In the genomic region with DNA sequence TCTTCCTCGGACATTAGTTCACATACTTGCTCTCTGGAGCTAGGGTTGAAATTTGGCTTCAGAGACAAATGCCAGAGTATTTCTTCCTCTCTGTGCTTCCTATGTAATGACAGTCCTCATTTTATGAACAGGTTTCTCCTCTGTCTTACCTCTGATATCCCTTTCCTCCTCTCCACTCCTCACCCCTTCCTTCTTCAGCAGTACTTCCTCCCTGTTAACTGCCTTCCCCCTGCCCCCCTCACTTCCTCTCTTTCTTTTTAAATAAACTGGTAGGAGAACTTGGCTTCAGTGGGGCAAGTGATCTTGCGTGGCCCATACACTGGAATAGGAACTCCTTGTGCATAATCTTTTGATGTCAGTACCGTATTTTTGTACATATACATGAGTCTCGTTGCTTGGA, we compare ENCODE assay signal across 23 mouse cellular contexts.
DNase-seq lines count a peak whose midpoint lies in the region; ATAC-seq and TF ChIP-seq lines count a peak whose summit lies in the region.
"Had no signal": no experiment of that assay in that cellular context is flagged by ENCODE, and none has a peak within 500 bp of the region (broad histone marks: within the 10 kb centered on the region; RNA-seq: fewer than 3 reads in every experiment).

No protein-coding gene starts in this region.

- intact Hi-C loops in heart, postnatal 36 days (cut with DNase I), result no loop called here

- peak; percentile 42 for ATAC-seq in granulocyte monocyte progenitor cell, adult 5-6 weeks (replicated peaks; ENCODE audit: poor library complexity, severe bottlenecking)
- ATAC-seq: forebrain, embryonic 14.5 days; forebrain, postnatal 0 days had no signal

- TF ChIP-seq RAD21 in MEL (IDR thresholded peaks at IDR 0.05; ENCODE audit: low read depth, low read length), result no peak

- peaks cover 0 to 16% of the 10 kb centered on the region in 2 experiments; a peak in 2 of 4 replicates for H3K4me1 ChIP-seq in MEL (ENCODE audit: control insufficient read depth in 1 of 2, insufficient read depth in 2 of 2, low read length in 2 of 2)
- H3K4me1 ChIP-seq: embryonic facial prominence, embryonic 12.5 days; embryonic facial prominence, embryonic 15.5 days; heart, embryonic 12.5 days; heart, embryonic 15.5 days had no signal

- TF ChIP-seq CTCF in MEL (IDR thresholded peaks at IDR 0.05 in 2 of 3, conservative IDR thresholded peaks at IDR 0.05 in 1 of 3; ENCODE audit: control insufficient read depth in 1 of 3, insufficient read depth in 1 of 3, low read depth in 2 of 3, low read length in 3 of 3, poor library complexity in 1 of 3, severe bottlenecking in 1 of 3), result no peak

- H3K9ac ChIP-seq in MEL (ENCODE audit: control insufficient read depth, low read depth, low read length, poor library complexity, severe bottlenecking), result no peak overlapping the region
- H3K9ac ChIP-seq: embryonic facial prominence, embryonic 12.5 days; embryonic facial prominence, embryonic 15.5 days; forebrain, postnatal 0 days; heart, embryonic 12.5 days; heart, embryonic 15.5 days; hindbrain, embryonic 14.5 days had no signal

- DNase-seq in 416B (ENCODE audit: low read depth) (peak; percentile 13), MEL (ENCODE audit: low read depth, low spot score) (peak; percentile 75)
- DNase-seq in heart, postnatal 36 days, result no peak
- DNase-seq in kidney, adult 8-10 months, result no peak
- DNase-seq in kidney, postnatal 14 days, result no peak
- DNase-seq: adrenal gland, adult 8-10 months; adrenal gland, postnatal 25 days; cerebellum, adult 11-12 months; cerebellum, adult 8-10 months; cerebellum, postnatal 14 days; forebrain, postnatal 0 days; gastrocnemius, adult 2 months; gastrocnemius, postnatal 14 days; heart, adult 18-20 months; heart, postnatal 10 days; heart, postnatal 4 days had no signal

- no peak overlapping the region for H3K27ac ChIP-seq in MEL (ENCODE audit: control insufficient read depth, low read depth, low read length)
- H3K27ac ChIP-seq: embryonic facial prominence, embryonic 12.5 days; embryonic facial prominence, embryonic 15.5 days; gastrocnemius, adult 2 months; heart, embryonic 15.5 days; hindbrain, embryonic 14.5 days had no signal

- H3K79me2 ChIP-seq in MEL (ENCODE audit: control insufficient read depth, insufficient read depth, low read length, poor library complexity), result no peaks in the 10 kb centered on the region

- H3K9me3 ChIP-seq in MEL (replicated peaks; ENCODE audit: insufficient read depth, low read length), result no peaks in the 10 kb centered on the region
- H3K9me3 ChIP-seq: embryonic facial prominence, embryonic 12.5 days; embryonic facial prominence, embryonic 15.5 days; heart, embryonic 12.5 days; heart, embryonic 15.5 days had no signal

- peak; percentile 57 to 66 for TF ChIP-seq EP300 in MEL (IDR thresholded peaks at IDR 0.05; ENCODE audit: low read depth in 1 of 2, low read length in 2 of 2)

- H3K4me3 ChIP-seq in MEL (ENCODE audit: control insufficient read depth in 1 of 2, insufficient read depth in 1 of 2, low read depth in 2 of 2, low read length in 2 of 2), result no peak overlapping the region
- H3K4me3 ChIP-seq: embryonic facial prominence, embryonic 12.5 days; embryonic facial prominence, embryonic 15.5 days; gastrocnemius, adult 2 months; heart, embryonic 12.5 days; heart, embryonic 15.5 days had no signal

- TF ChIP-seq POLR2A in MEL (IDR thresholded peaks at IDR 0.05; ENCODE audit: control insufficient read depth in 1 of 2, insufficient read depth in 1 of 2, low read depth in 1 of 2, low read length in 2 of 2, poor library complexity in 1 of 2), result no peak

- H3K36me3 ChIP-seq in MEL (ENCODE audit: control insufficient read depth in 1 of 2, insufficient read depth in 2 of 2, low read length in 2 of 2), result peaks cover 12 to 16% of the 10 kb centered on the region in 2 experiments

- H3K27me3 ChIP-seq in MEL (ENCODE audit: control insufficient read depth in 1 of 2, insufficient read depth in 2 of 2, low read length in 2 of 2), result no peaks in the 10 kb centered on the region
- H3K27me3 ChIP-seq: embryonic facial prominence, embryonic 12.5 days; embryonic facial prominence, embryonic 15.5 days; heart, embryonic 12.5 days; heart, embryonic 15.5 days had no signal

TF ChIP-seq in MEL, 35 proteins besides CTCF, POLR2A, EP300 and RAD21:
- TF ChIP-seq CHD2 (IDR thresholded peaks at IDR 0.05; ENCODE audit: low read length) (no peak), ZC3H11A (IDR thresholded peaks at IDR 0.05; ENCODE audit: low read depth, low read length) (no peak), MAFK (IDR thresholded peaks at IDR 0.05; ENCODE audit: borderline replicate concordance, low read depth, low read length) (no peak), USF1 (IDR thresholded peaks at IDR 0.05; ENCODE audit: low read depth, low read length) (no peak), CHD1 (IDR thresholded peaks at IDR 0.05; ENCODE audit: low read depth, low read length) (no peak), E2F4 (IDR thresholded peaks at IDR 0.05; ENCODE audit: borderline replicate concordance, low read depth, low read length) (no peak), ZNF384 (IDR thresholded peaks at IDR 0.05; ENCODE audit: low read depth, low read length) (no peak)

Comparison
In these comparisons a context has a peak if more than half of its experiments do, and no peak if none do; other contexts are left out.
1. DNase-seq: peak in 416B (single experiment) and MEL (single experiment); none in heart, postnatal 36 days (0 of 2), kidney, adult 8-10 months (0 of 2) and kidney, postnatal 14 days (single experiment).